Mouse (Mus musculus): ENCODE results near the gene Apc2. TPM values are rescaled to one million over a fixed set of nuclear protein-coding genes. Genes with fewer than 3 reads are reported as not detected.

Gene Apc2
- not detected for polyA plus RNA-seq (2017; shearing (Covaris generic))

GRCm38 (mm10) chr10:80295618-80296425, at the start of gene Apc2:
Gene Apc2, plus strand, starts transcription at chr10:80295977.

GRCm38 (mm10) chr10:80248971-80249640, 46.7 kb upstream of the Apc2 start, which contains the start of gene Ndufs7:
Gene Ndufs7, plus strand, starts transcription at chr10:80249121.

GRCm38 (mm10) chr10:80260642-80261584, 34.9 kb upstream of the Apc2 start, which contains the start of the genes Gamt and Dazap1:
Gene Gamt, minus strand, starts transcription at chr10:80261012.
Gene Dazap1, plus strand, starts transcription at chr10:80261486.

GRCm38 (mm10) chr10:80292251-80293146, 3.3 kb upstream of the Apc2 start, which contains the start of gene Rps15:
Gene Rps15, plus strand, starts transcription at chr10:80292453.

GRCm38 (mm10) chr10:80320340-80320760, 24.6 kb downstream of the Apc2 start, which contains the start of gene 2310011J03Rik:
Gene 2310011J03Rik, minus strand, starts transcription at chr10:80320537.

GRCm38 (mm10) chr10:80329273-80330081, 33.7 kb downstream of the Apc2 start, which contains the start of the genes Pcsk4 and Reep6:
Gene Pcsk4, minus strand, starts transcription at chr10:80329498.
Gene Reep6, plus strand, starts transcription at chr10:80329953.

GRCm38 (mm10) chr10:80348244-80348781, 52.5 kb downstream of the Apc2 start, which contains the start of gene Adamtsl5:
Gene Adamtsl5, minus strand, starts transcription at chr10:80348412.

GRCm38 (mm10) chr10:80356001-80356682, 60.4 kb downstream of the Apc2 start, which contains the start of gene Plk5:
Gene Plk5, plus strand, starts transcription at chr10:80356459.

Other genes with a start within 250 kb of the Apc2 start
- 368 TPM for gene Gpx4, start 248.8 kb upstream of the Apc2 start, polyA plus RNA-seq (2017; shearing (Covaris generic))
- 62.6 TPM for gene Sbno2, start 190.4 kb upstream of the Apc2 start, polyA plus RNA-seq (2017; shearing (Covaris generic))
- 79.3 TPM for gene Stk11, start 180.2 kb upstream of the Apc2 start, polyA plus RNA-seq (2017; shearing (Covaris generic))
- 431 TPM for gene Atp5d, start 157.3 kb upstream of the Apc2 start, polyA plus RNA-seq (2017; shearing (Covaris generic))
- 18.9 TPM for gene Cbarp, start 155.1 kb upstream of the Apc2 start, polyA plus RNA-seq (2017; shearing (Covaris generic))
- 7.3 TPM for gene Midn, start 147.7 kb upstream of the Apc2 start, polyA plus RNA-seq (2017; shearing (Covaris generic))
- 244 TPM for gene Cirbp, start 130.0 kb upstream of the Apc2 start, polyA plus RNA-seq (2017; shearing (Covaris generic))
- 17.4 TPM for gene 1600002K03Rik, start 123.0 kb upstream of the Apc2 start, polyA plus RNA-seq (2017; shearing (Covaris generic))
- not detected for gene Efna2, start 116.5 kb upstream of the Apc2 start, polyA plus RNA-seq (2017; shearing (Covaris generic))
- gene Mum1, start 69.5 kb upstream of the Apc2 start, polyA plus RNA-seq (2017; shearing (Covaris generic)), result 75.3 TPM
- 146 TPM for gene Ndufs7, start 46.9 kb upstream of the Apc2 start, polyA plus RNA-seq (2017; shearing (Covaris generic))
- 0.39 TPM for gene Gamt, start 35.0 kb upstream of the Apc2 start, polyA plus RNA-seq (2017; shearing (Covaris generic))
- gene Dazap1, start 34.5 kb upstream of the Apc2 start, polyA plus RNA-seq (2017; shearing (Covaris generic)), result 91.1 TPM
- gene Rps15, start 3.5 kb upstream of the Apc2 start, polyA plus RNA-seq (2017; shearing (Covaris generic)), result 817 TPM
- gene 2310011J03Rik, start 24.6 kb downstream of the Apc2 start, polyA plus RNA-seq (2017; shearing (Covaris generic)), result 25.5 TPM
- gene Pcsk4, start 33.5 kb downstream of the Apc2 start, polyA plus RNA-seq (2017; shearing (Covaris generic)), result 4.1 TPM
- gene Reep6, start 34.0 kb downstream of the Apc2 start, polyA plus RNA-seq (2017; shearing (Covaris generic)), result not detected
- not detected for gene Adamtsl5, start 52.4 kb downstream of the Apc2 start, polyA plus RNA-seq (2017; shearing (Covaris generic))
- not detected for gene Plk5, start 60.5 kb downstream of the Apc2 start, polyA plus RNA-seq (2017; shearing (Covaris generic))
- gene Mex3d, start 91.7 kb downstream of the Apc2 start, polyA plus RNA-seq (2017; shearing (Covaris generic)), result 9.1 TPM
- 96.5 TPM for gene Mbd3, start 103.6 kb downstream of the Apc2 start, polyA plus RNA-seq (2017; shearing (Covaris generic))
- 89.0 TPM for gene Uqcr11, start 110.9 kb downstream of the Apc2 start, polyA plus RNA-seq (2017; shearing (Covaris generic))
- 87.3 TPM for gene Tcf3, start 137.7 kb downstream of the Apc2 start, polyA plus RNA-seq (2017; shearing (Covaris generic))
- gene Onecut3, start 198.9 kb downstream of the Apc2 start, polyA plus RNA-seq (2017; shearing (Covaris generic)), result not detected
- not detected for gene Atp8b3, start 243.1 kb downstream of the Apc2 start, polyA plus RNA-seq (2017; shearing (Covaris generic))

Data from effector memory CD4-positive, alpha-beta T cell, adult 5 months (primary cell).